ENCODE assay signal across 10 mouse cellular contexts in genomic region chr13:21913854-21914253, GRCm38 (mm10). TPM values are rescaled to one million over a fixed set of nuclear protein-coding genes. Genes with fewer than 3 reads are reported as not detected.
DNase-seq lines count a peak whose midpoint lies in the region; ATAC-seq lines count a peak whose summit lies in the region.
"Had no signal": no experiment of that assay in that cellular context is flagged by ENCODE, and none has a peak within 500 bp of the region (broad histone marks: within the 10 kb centered on the region; RNA-seq: fewer than 3 reads in every experiment).

No protein-coding gene starts in this region.

- H3K27ac ChIP-seq in heart, embryonic 10.5 days = peak overlapping the region; percentile 73
- H3K27ac ChIP-seq in neural tube, embryonic 11.5 days (ENCODE audit: low read depth, low read length) = no peak overlapping the region
- H3K27ac ChIP-seq in limb, embryonic 11.5 days (replicated peaks; ENCODE audit: low read depth, low read length) = no peak overlapping the region

- WGBS in heart, embryonic 10.5 days = 2% methylated on average over 8 of the region's 8 CpGs
- WGBS in neural tube, embryonic 11.5 days = 2% methylated on average over 8 of the region's 8 CpGs
- 4% methylated on average over 8 of the region's 8 CpGs for WGBS in limb, embryonic 11.5 days

- DNase-seq in heart, embryonic 10.5 days (ENCODE audit: low spot score) = peak; percentile 68
- DNase-seq in heart, postnatal 36 days = no peak
- DNase-seq in neural tube, embryonic 11.5 days (ENCODE audit: low spot score) = peak; percentile 9
- DNase-seq in neural tube, embryonic 10.5 days (ENCODE audit: extremely low spot score, low spot score) = no peak
- no peak for DNase-seq in limb, embryonic 11.5 days (ENCODE audit: low spot score)
- DNase-seq in thymus, postnatal 10 days (ENCODE audit: low spot score in 2 of 2) = no peak
- DNase-seq in cerebellum, adult 18-20 months = no peak
- DNase-seq in frontal cortex, postnatal 25 days (ENCODE audit: low spot score in 2 of 2) = no peak
- DNase-seq: thymus, adult 2 months had no signal

- peak overlapping the region; percentile 60 for H3K4me3 ChIP-seq in heart, embryonic 10.5 days
- peak overlapping the region; percentile 21 for H3K4me3 ChIP-seq in neural tube, embryonic 11.5 days (ENCODE audit: low read depth, low read length)
- peak overlapping the region; percentile 16 for H3K4me3 ChIP-seq in limb, embryonic 11.5 days (ENCODE audit: low read depth, low read length)

- no peaks in the 10 kb centered on the region for H3K9me3 ChIP-seq in heart, embryonic 10.5 days
- no peaks in the 10 kb centered on the region for H3K9me3 ChIP-seq in neural tube, embryonic 11.5 days (ENCODE audit: control insufficient read depth, low read length)
- no peaks in the 10 kb centered on the region for H3K9me3 ChIP-seq in limb, embryonic 11.5 days (ENCODE audit: control insufficient read depth, low read length)

- no peaks in the 10 kb centered on the region for H3K27me3 ChIP-seq in heart, embryonic 10.5 days (ENCODE audit: insufficient read depth, poor library complexity, severe bottlenecking)
- peaks cover 5% of the 10 kb centered on the region; the same call in 1 of the 2 replicates for H3K27me3 ChIP-seq in neural tube, embryonic 11.5 days (ENCODE audit: control insufficient read depth, insufficient read depth, low read length)
- H3K27me3 ChIP-seq in limb, embryonic 11.5 days (ENCODE audit: control insufficient read depth, insufficient read depth, low read length) = no peaks in the 10 kb centered on the region
- H3K27me3 ChIP-seq: Patski had no signal

- peak overlapping the region; percentile 35 for H3K4me2 ChIP-seq in neural tube, embryonic 11.5 days (ENCODE audit: low read depth)
- peak overlapping the region; percentile 30 for H3K4me2 ChIP-seq in limb, embryonic 11.5 days (ENCODE audit: low read depth, severe bottlenecking)

- H3K9ac ChIP-seq in neural tube, embryonic 11.5 days (ENCODE audit: low read length) = 0 out of 2 replicates have a peak overlapping the region, but pooled peaks have one; percentile 9
- no peak overlapping the region for H3K9ac ChIP-seq in limb, embryonic 11.5 days (ENCODE audit: low read length)

- ATAC-seq in neural tube, embryonic 11.5 days (ENCODE audit: insufficient read depth, low FRiP score, low TSS enrichment) = no peak
- ATAC-seq in limb, embryonic 11.5 days (ENCODE audit: insufficient number of reproducible peaks, low FRiP score, low TSS enrichment, low read depth) = no peak
- ATAC-seq: Patski had no signal

- H3K4me1 ChIP-seq in heart, embryonic 10.5 days = peaks cover 8% of the 10 kb centered on the region; the same call in 1 of the 2 replicates
- no peaks in the 10 kb centered on the region for H3K4me1 ChIP-seq in neural tube, embryonic 11.5 days (ENCODE audit: control insufficient read depth, insufficient read depth, low read length)
- H3K4me1 ChIP-seq in limb, embryonic 11.5 days (ENCODE audit: control insufficient read depth, insufficient read depth, low read length) = no peaks in the 10 kb centered on the region

- H3K36me3 ChIP-seq in heart, embryonic 10.5 days = no peaks in the 10 kb centered on the region
- H3K36me3 ChIP-seq in neural tube, embryonic 11.5 days (ENCODE audit: control insufficient read depth, insufficient read depth, low read length) = no peaks in the 10 kb centered on the region
- H3K36me3 ChIP-seq in limb, embryonic 11.5 days (ENCODE audit: control insufficient read depth, insufficient read depth, low read length) = no peaks in the 10 kb centered on the region

- intact Hi-C loops in heart, postnatal 36 days (cut with DNase I) = loop anchor here (10.0 kb wide), 1 partner anchor 59 kb away; no protein-coding TSS in a partner anchor

RNA-seq across cellular contexts. Expression of gene Zfp184, which starts 31.0 kb away (rescaled TPM):
- 7.4 and 9.1 TPM in 2 replicates for polyA plus RNA-seq in heart, embryonic 10.5 days (2016; fragmentation: Nextera tagmentation; extraction: Ambion mirVana)
- total RNA-seq in heart, postnatal 36 days (2021) = under 1 TPM; 0.97 to 0.98 TPM
- 22.1 and 25.9 TPM in 2 replicates for polyA plus RNA-seq in neural tube, embryonic 11.5 days (2014; fragmentation: Nextera tagmentation; extraction: Ambion mirVana)
- polyA plus RNA-seq in limb, embryonic 11.5 days (2014; fragmentation: Nextera tagmentation; extraction: Ambion mirVana) = 26.9 and 28.8 TPM in 2 replicates

Comparison
In these comparisons a context has a peak if more than half of its experiments do, and no peak if none do; other contexts are left out.
1. DNase-seq: peak in heart, embryonic 10.5 days (single experiment) and neural tube, embryonic 11.5 days (single experiment); none in heart, postnatal 36 days (0 of 2), neural tube, embryonic 10.5 days (single experiment), limb, embryonic 11.5 days (single experiment), thymus, postnatal 10 days (0 of 2), cerebellum, adult 18-20 months (0 of 2) and frontal cortex, postnatal 25 days (0 of 2).
2. Peak in every context shown above with its lines, with median percentiles within 50 percentile points of each other: H3K4me3 ChIP-seq.